Mouse (Mus musculus) retina, embryonic 14.5 days (tissue): ENCODE results near the gene Sel1l.
A peak's percentile ranks its signal among the peaks of the same experiment; 100 is the strongest.

Source experiments
- DNase-seq: peaks from one replicate; pipeline ENCODE4 v3.0.0-alpha.2; 2015; ENCODE audit warnings: low spot score

The Sel1l gene

GRCm38 (mm10) chr12:91849045-91849467, at the start of gene Sel1l:
Gene Sel1l (minus strand): TSS chr12:91849157.
- DNase-seq, result peak; percentile 99

- DNase-seq, result no peak
Observed at GRCm38 (mm10) chr12:91892622-91893560, 43.9 kb upstream of the Sel1l start.

- peak; percentile 17 for DNase-seq
Observed at GRCm38 (mm10) chr12:91880431-91880830, 31.5 kb upstream of the Sel1l start.

GRCm38 (mm10) chr12:91878912-91879250, 29.9 kb upstream of the Sel1l start:
- no peak for DNase-seq

GRCm38 (mm10) chr12:91878056-91878911, 29.3 kb upstream of the Sel1l start:
- peak; percentile 14 for DNase-seq

- peak; percentile 82 for DNase-seq
Observed at GRCm38 (mm10) chr12:91877646-91878045, 28.7 kb upstream of the Sel1l start.

GRCm38 (mm10) chr12:91870671-91871070, 21.7 kb upstream of the Sel1l start:
- no peak for DNase-seq

- no peak for DNase-seq
Observed at GRCm38 (mm10) chr12:91869352-91869751, 20.4 kb upstream of the Sel1l start.

- no peak for DNase-seq
Observed at GRCm38 (mm10) chr12:91854330-91854729, 5.4 kb upstream of the Sel1l start.

- no peak for DNase-seq
Observed at GRCm38 (mm10) chr12:91848394-91849044, 438 bp downstream of the Sel1l start.

- DNase-seq, result no peak
Observed at GRCm38 (mm10) chr12:91846038-91846437, 2.9 kb downstream of the Sel1l start.

GRCm38 (mm10) chr12:91845393-91845792, 3.6 kb downstream of the Sel1l start:
- DNase-seq, result no peak

- no peak for DNase-seq
Observed at GRCm38 (mm10) chr12:91844542-91844941, 4.4 kb downstream of the Sel1l start.

- no peak for DNase-seq
Observed at GRCm38 (mm10) chr12:91843888-91844287, 5.1 kb downstream of the Sel1l start.

GRCm38 (mm10) chr12:91841714-91842113, 7.2 kb downstream of the Sel1l start:
- DNase-seq, result no peak

- DNase-seq, result no peak
Observed at GRCm38 (mm10) chr12:91838261-91838660, 10.7 kb downstream of the Sel1l start.

- no peak for DNase-seq
Observed at GRCm38 (mm10) chr12:91837401-91838065, 11.4 kb downstream of the Sel1l start.

GRCm38 (mm10) chr12:91833939-91834333, 15.0 kb downstream of the Sel1l start:
- DNase-seq, result no peak

GRCm38 (mm10) chr12:91833237-91833938, 15.6 kb downstream of the Sel1l start:
- DNase-seq, result no peak

GRCm38 (mm10) chr12:91831410-91831809, 17.5 kb downstream of the Sel1l start:
- DNase-seq, result no peak

GRCm38 (mm10) chr12:91820461-91820860, 28.5 kb downstream of the Sel1l start:
- no peak for DNase-seq
